Mouse (Mus musculus) adrenal gland, postnatal 0 days (tissue): ENCODE results near the gene Ifit1. TPM values are rescaled to one million over a fixed set of nuclear protein-coding genes. Genes with fewer than 3 reads are reported as not detected.

Experiments
- polyA plus RNA-seq: library from polyadenylated mRNA; unstranded; fragments of >200 nt; fragmentation: Nextera tagmentation; extraction: Ambion mirVana; gene quantifications from 2 replicates; pipeline ENCODE4 v1.2.1, GENCODE M21; 2015

Ifit1 gene
- polyA plus RNA-seq, result 7.5 and 8.7 TPM in 2 replicates

GRCm38 (mm10) chr19:34640623-34641022, at the start of gene Ifit1, which contains the start of gene Ifit1bl2:
Gene Ifit1, plus strand, starts transcription at chr19:34640871.
Gene Ifit1bl2, minus strand, starts transcription at chr19:34640743.

DNA sequence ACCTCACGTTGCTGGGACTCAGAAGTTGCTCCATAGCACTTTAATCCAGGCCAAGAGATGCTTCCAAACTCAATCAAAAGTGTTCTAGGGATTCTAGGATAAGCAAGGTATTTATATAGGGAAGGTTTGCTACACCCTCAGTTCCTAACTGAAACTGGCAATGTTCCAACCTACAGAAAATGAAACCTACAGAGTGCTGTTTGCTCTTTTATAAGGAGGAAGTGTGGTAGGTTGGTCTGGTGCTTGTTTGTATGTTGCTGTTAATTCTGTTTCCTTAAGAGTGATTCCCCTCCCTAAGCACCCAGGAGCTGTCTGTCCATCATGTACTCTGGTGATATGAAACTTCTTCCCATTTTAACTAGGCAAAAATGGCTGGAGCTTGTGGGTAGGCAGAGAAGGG, 38.8 kb upstream of the Ifit1 start, which contains the start of gene Ifit1bl1:
Gene Ifit1bl1, minus strand, starts transcription at position 69 of the 400 bp plus-strand sequence.

GRCm38 (mm10) chr19:34607237-34608051, 33.2 kb upstream of the Ifit1 start, which contains the start of gene Ifit3b:
Gene Ifit3b, plus strand, starts transcription at chr19:34607970.

Other genes with a start within 250 kb of the Ifit1 start
- 0.14 and 0.40 TPM in 2 replicates for gene Ch25h, start 165.7 kb upstream of the Ifit1 start, polyA plus RNA-seq
- gene Lipa, start 113.4 kb upstream of the Ifit1 start, polyA plus RNA-seq, result 88.4 and 224 TPM in 2 replicates
- gene Ifit2, start 90.2 kb upstream of the Ifit1 start, polyA plus RNA-seq, result 6.9 and 7.2 TPM in 2 replicates
- gene Ifit3, start 57.3 kb upstream of the Ifit1 start, polyA plus RNA-seq, result 11.7 and 13.4 TPM in 2 replicates
- gene Ifit1bl1, start 38.9 kb upstream of the Ifit1 start, polyA plus RNA-seq, result 0.76 and 0.88 TPM in 2 replicates
- gene Ifit3b, start 32.9 kb upstream of the Ifit1 start, polyA plus RNA-seq, result 2.8 and 3.1 TPM in 2 replicates
- 0.30 and 1.4 TPM in 2 replicates for gene Ifit1bl2, start 128 bp upstream of the Ifit1 start, polyA plus RNA-seq
- gene Slc16a12, start 106.4 kb downstream of the Ifit1 start, polyA plus RNA-seq, result 0.66 and 1.1 TPM in 2 replicates
- 5.5 and 8.2 TPM in 2 replicates for gene Pank1, start 238.6 kb downstream of the Ifit1 start, polyA plus RNA-seq